Mouse (Mus musculus) spleen, postnatal 14 days (tissue): ENCODE measurements around the gene Foxc2.
A peak's percentile ranks its signal among the peaks of the same experiment; 100 is the strongest.

Experiments
- DNase-seq, 2 experiments: peaks; one replicate each; pipeline ENCODE4 v3.0.0; 2021 to 2022; ENCODE audit warnings: low spot score in 2 of 2

Gene Foxc2

DNA sequence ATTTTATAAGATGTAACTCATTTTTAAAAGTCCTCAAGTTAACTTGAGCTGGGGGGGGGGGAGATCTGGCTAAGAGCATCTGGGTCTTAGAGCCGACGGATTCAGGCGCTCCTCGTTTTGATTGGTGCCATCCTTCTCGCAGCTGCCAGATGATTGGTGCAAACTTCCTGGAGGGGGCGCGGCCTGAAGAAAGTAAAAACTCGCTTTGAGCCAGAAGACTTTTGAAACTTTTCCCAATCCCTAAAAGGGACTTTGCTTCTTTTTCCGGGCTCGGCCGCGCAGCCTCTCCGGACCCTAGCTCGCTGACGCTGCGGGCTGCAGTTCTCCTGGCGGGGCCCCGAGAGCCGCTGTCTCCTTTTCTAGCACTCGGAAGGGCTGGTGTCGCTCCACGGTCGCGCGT, at the start of gene Foxc2:
Gene Foxc2, plus strand, starts transcription at position 224 of the 400 bp plus-strand sequence.
- DNase-seq: peak; percentile 25 to 48

DNA sequence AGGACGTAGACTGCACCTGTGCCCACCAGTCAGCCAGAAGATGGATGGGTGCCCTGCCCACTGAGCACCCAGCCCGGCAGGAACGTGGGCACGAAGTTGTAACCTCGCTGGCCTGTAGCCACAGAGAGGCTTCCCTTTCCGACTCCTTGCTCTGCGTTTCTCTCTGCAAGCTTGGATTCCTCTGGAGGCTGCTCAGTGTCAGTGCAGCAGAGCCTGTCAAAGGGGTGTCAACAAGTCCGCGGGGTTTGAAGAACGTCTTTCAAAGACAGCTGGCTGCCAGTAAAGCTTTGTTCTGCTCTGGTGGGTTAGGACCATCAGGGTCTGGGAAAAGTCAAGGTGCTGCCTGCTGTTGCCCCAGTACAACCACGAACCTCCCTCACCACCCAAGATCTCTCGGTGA, 44.5 kb upstream of the Foxc2 start:
- DNase-seq: no peak

DNA sequence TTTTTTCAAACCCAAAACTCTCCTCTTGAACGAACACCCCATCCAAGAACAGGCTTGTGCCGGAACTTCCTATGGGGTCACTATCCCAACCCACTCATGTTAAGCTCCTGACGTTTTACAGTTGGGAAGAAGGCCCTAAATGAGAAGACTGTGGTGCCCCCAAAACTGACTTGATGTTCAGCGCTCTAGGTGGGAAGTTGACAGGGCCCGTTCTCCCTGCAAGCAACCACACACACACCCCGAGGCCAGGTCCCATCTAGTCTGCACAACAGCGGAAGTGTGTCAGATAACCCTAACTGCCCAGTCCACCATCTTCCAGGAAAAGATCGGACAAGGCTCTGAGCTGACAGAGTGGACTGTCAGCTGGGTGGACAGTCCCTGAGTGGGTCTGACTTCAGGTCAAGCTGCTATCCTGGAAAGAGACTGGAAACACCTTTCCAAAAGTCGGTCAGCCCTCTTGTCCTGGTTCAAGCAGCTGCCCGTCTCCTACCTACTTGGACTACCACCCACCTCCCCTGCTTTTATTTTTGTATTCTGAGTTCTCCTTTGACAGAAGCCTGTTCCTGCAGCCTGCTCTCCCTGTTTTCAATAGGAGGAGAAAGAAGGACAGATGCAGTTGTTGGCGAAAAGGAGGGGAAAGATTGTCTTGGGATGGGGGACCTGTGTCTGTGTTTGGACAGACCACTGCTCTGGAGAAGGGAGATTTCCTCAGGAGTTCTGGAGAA, 43.4 kb upstream of the Foxc2 start:
- DNase-seq: no peak

DNA sequence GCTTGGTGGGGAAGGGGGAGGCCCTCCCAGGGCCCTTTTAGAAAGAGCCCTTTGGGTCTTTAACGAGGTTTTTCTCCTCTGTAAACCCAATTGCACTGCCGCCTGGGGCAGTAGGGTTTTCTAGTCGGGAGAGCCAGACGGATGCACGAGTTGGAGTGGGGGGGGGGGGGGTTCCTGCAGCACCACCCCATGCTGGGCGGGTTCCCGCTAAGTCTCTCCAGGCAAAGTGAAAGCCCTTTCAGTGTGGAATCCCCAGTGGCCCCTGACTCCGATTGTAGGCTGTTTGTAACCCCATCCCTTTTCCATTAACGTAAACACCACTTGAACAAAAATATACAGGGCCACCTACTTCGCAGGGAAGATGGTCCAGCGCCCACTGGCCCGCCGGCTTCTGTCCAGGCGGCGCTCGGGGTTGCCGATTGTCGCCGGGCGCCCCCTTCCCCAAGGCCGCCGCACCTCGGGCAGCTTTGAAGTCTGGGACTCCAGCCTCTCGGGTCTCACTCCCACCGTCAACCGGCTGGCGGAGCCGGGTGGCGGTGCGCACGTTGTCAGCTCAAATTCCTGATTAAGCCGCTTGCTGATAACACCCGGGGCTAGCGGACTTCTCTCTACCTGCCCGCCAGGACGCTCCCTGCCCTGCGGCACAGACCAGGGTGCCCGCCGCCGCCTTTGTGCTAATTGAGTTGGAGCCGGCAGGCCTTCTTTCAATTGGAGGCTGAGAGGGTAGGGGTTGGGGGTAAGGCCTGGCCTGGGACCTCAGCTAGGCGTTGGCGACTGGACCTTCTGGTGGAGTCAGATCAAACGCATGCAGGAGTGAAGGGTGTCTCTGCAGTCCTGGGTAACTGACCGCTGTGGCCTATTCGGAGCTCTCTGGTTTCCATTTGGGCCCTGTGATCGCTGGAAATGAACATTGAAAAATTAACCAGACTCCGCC, 42.5 kb upstream of the Foxc2 start:
- no peak for DNase-seq

DNA sequence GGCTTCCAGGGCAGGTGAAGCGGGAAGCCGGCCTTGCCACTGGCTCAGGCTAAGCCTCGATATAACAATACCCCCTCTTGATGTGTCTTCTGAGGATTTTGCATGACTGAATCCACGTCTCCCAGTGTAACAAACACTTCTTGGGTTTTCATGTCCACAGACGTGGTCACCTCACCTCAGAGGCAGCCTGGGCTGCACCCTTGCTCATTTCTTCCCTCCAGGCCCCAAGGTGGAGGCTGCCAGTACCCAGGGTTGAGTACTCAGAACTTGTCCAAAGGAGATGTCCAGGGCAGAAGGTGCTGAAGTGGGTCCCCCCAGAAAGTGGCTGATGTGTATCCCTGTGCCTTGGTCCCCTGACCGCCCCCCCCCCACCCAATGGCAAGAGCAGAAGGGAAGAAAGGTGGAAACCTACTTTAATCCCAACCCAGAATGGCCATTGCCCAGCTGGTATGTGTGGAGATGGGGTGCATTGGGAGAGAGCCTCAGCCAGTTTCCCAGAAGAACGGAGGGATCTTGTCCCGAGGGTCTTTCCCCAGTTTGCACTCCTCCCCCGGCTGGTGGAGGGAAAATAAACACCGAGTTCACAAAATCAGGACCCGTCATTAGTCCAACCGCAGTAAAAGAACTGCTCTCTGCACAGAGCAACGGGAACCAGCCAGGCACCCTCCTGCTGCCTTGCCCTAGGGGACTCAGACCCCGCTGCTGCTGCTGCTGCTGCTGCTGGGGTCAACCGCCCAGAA, 41.7 kb upstream of the Foxc2 start:
- no peak for DNase-seq

DNA sequence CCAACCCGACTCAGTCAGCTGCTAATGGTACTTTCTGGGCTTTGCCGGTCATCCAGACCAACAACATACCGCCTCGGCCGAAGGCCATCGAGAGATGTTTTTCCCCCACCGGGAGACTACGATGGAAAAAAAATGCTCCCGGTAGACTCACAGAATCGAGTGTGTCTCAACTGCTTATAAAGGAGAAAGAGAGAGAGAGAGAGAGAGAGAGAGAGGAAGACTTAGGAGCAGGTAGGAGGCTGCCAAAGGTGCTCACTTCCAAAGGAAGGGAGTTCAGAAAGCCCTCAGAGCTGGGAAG, 41.2 kb upstream of the Foxc2 start:
- no peak for DNase-seq

DNA sequence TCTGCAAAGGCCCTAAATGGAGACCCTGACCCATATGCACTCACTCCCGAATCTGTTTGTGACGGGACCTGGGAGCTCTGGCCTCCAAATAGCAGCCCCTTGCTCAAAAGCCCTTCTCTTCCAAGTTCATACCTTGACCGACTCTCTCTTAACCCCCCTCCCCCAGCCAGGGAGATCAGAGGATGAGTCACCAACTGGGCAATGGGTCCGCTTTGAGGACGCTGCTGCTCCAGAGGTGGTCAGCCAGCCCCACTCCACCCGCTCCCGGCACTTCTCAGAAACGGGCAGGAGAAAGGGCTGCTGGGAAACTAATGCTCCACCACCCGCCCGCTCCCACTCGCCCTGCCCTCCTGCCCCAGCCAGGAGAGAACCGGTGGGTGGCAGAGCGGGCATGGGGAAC, 40.0 kb upstream of the Foxc2 start:
- DNase-seq: no peak

DNA sequence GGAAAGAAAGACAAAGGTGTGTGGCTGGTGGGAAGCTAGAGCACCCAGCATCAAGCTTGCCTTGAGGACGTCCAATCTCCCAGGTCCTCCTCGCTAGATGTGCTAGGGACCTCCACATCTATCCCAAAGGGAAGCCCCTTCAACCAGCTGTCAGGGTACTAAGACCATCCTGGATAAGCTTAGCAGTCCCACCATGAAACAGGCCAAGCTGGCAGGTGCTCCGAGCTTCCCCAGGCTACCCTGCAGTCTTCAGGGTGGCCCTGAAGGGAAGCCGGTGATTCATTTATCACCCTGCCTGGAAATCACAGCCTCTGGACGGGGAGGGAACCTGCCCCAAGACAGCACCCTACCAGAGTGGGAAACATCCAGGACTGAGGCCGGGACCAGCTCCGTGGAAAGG, 39.4 kb upstream of the Foxc2 start:
- no peak for DNase-seq

DNA sequence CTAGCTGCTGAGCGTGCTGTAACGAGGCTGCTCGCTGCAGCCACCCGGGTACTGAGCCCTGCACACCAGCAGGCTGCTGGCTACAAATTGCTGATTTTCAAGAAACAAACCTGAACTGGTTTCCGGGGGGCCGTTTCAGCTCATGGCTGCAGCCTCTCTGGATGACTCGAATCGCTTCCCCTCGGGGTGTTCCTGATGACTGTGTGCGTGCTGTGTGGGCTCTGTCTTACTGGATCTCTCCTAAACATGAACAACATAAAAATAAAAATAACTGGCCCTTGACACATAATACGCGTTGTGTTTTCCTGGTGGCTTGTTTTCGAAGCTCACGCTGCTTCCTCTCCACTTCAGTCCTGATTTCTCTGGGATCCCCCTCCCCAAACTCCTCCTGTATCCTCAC, 37.2 kb upstream of the Foxc2 start:
- no peak for DNase-seq

DNA sequence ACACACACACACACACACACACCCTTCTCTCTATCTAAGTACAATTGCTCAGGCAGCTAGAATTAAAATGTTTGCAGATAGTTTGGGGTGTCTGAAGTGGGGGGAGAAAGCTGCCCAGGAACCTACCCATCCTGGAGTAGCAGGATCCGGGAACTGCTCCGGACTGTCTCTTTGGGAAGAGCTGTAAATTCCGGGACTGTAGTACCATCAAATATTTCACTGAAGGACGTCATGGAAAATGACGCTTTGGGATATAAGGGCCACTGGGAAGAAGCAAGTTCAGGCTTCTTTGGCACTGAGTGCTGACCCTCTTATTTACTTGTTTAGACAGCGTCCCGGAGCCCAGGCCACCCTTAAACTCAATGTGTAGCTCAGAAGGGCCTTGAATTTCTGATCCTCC, 36.8 kb upstream of the Foxc2 start:
- no peak for DNase-seq

DNA sequence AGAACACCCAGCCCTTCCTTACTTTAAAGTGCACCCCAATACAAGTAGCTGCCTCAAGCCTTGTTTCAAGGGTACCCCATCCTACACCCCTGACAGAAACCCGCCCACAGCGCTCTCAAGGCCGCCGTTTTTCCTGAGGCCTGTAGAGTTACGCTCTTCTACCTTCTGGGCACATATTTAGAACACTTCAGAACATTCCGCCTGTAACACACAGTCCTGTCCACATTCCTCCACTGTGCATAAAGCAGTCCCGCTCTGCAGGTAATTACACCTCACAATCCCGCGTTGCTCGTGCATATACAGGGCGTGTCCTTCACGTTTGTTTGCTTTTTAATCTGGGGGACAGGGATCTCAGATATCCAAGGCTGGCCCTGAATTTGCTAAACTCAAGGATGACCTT, 36.0 kb upstream of the Foxc2 start:
- DNase-seq: no peak

DNA sequence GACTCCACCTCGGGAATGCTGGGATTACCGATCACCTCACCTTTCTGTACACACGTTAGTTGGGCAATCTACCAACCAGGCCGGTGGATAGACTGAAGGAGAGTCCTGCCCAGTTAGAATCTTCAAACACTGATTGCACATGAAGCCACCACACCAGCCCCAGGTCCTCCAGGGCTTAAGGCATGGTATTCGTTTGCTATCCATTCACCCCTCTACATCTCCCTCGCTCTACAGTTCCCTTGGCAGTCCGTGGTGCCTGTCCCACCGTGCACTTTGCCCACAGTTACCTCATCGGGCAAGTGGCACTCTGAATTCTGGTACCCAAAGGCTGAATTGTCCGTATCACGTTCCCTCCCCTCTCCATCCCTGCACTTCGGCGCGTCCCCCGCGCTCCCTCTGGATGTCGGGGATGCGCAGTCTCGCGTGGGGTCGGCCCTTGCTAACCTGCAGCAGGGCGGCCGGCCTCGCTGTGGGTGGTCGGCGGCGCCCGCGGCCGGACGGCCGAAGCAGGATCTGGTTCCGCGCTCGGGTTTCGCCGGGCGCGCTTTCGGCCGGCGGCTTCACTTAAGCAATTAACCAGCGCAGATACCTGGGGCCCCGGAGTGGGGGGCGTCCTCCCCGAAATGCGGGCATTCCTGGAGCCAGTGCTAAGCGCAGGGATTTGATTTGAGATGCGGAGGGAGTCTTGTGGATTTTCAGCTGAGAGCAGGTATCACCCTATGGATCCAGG, 35.4 kb upstream of the Foxc2 start:
- DNase-seq: no peak

DNA sequence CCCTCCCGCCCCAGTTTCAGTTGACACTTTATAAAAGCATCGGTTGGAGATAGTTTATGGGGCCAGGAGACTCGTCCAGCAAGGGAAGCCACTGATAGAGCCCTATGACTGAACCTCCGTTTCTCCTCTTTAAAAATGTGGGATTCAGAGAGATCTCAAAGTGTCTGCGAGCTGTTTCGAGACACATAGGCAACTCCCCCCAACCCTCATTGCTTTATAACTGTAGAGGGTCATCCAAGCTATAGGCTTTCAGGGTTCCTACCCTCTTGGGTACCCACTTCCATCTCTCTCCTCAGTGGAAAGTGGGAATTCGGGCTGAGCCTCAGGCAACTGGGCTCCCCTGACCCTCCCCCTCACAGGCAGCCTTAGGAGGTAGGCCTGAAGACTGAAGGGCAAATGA, 34.6 kb upstream of the Foxc2 start:
- DNase-seq: no peak

DNA sequence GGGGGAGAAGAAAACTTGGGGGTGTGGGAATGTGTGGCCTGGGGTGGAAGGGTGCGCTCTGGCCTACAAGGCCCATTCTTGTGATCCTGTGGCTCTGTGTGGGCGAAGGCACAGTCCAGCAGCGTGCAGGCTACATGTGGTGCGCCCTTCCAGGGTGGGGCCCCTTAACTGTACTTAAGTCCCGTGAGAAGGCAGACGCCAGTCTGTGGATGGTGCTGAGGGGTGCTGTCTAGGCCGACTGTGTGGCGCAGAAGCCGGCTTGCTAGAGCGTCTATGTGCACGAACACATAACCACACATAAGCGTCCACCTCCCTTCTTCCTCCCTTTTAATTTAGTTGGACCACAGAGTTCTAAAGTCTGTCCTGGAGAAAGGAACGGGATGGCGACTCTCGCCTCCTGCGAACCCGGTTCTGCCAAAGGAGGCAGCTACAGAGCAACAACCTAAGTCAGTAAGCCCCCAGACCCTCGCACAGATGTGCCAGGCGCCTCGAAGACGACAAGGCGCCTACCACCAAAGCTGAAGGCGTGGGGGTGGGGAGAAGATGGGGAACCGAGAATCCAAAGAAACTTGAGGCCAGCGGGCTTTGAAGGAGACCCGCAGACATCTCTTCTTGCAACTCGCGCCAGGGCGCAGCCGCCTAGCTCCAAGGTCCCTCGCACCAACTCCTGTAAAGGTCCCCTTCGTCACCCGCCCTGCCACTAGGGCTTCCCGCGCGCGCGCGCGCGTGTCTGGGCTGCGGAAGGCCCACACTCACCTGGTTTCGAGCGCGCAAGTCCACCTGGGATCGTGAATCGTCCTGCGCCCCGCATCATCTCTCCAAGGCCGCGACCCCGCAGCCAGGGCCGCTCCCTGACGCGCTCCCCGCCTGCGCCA, 33.5 kb upstream of the Foxc2 start:
- no peak for DNase-seq

DNA sequence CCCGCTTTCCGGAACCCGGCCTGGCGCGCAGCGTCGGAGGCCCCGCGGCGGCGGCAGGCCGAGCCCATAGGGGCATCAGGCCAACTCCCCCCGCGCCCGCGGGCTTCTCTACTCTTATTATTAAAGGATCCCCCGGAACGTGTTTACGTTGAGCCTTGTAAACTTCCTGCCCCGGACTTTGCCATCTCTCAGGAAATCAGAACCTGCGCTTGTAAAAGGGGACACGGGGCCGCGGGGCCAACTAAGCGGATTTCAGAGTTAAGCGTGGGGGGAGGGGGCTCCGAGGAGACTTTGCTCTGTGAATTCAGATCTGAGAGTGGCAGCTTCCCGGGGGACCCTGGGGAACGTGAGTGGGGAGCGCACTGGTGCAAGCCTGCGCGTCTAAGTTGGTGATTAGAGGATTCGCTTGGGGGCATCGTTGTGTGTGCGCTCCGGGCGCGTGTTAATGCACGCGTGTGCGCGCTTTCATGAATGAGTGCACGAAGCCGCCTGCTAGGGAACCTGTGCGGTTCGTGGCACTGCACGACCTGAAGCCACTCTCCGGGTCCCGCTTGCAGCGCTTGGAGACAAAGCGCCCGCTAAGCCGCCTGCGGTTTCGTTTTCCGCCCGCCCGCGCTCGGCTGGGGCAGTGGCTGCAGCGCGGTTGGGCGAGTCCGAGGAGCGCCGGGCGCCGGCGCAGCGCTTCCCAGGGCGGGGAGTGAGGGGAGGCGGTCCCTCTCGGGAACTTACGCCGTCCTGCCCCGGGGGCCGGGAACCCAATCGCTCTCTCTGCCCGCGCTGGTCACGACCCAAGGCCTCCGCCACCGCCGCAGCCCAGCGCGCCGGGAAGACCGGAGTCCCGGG, 32.7 kb upstream of the Foxc2 start:
- DNase-seq: peak in 1 of 2 experiments; percentile 9

DNA sequence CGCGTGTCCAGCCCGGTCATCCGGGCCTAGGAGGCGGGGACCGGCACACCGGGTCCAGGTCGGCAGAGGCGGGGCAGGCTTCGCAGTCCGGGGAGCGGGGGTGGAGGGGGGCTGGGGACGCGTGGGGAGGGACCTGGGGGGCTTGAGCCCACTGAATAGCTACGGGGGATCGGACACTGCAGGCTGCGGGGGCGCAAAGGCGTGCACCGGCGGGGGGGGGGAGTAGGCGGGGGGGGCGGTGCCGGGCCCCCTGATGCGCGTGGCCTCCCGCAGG, 32.1 kb upstream of the Foxc2 start:
- DNase-seq: no peak

DNA sequence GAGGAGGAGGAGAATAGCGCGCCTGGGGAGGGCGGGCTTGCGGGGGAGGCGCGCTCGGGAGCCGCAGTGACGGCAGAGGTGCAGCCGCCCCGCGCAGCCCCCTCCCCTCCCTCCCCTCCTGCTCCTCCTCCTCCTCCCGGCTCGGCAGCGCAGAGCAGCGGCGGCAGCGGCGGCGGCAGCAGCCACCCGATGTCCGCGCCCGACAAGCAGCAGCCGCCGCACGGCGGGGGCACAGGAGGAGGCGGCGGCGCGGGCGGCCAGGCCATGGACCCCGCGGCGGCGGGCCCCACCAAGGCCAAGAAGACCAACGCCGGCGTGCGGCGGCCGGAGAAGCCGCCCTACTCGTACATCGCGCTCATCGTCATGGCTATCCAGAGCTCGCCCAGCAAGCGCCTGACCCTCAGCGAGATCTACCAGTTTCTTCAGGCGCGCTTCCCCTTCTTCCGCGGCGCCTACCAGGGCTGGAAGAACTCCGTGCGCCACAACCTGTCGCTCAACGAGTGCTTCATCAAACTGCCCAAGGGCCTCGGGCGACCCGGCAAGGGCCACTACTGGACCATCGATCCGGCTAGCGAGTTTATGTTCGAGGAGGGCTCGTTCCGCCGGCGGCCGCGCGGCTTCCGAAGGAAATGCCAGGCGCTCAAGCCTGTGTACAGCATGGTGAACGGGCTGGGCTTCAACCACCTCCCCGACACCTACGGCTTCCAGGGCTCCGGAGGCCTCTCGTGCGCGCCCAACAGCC, 31.6 kb upstream of the Foxc2 start, which contains the start of gene Foxf1:
Gene Foxf1, plus strand, starts transcription at position 177 of the 742 bp plus-strand sequence.
- no peak for DNase-seq

DNA sequence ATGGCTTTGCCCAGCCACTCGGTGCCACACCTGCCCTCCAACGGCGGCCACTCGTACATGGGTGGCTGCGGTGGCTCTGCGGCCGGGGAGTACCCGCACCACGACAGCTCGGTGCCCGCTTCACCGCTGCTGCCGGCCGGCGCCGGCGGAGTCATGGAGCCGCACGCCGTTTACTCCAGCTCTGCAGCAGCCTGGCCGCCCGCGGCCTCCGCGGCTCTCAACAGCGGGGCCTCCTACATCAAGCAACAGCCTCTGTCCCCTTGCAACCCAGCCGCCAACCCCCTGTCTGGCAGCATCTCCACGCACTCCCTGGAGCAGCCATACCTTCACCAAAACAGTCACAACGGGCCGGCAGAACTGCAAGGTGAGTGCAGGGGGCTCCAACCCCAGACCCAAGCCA, 31.0 kb upstream of the Foxc2 start:
- DNase-seq: no peak

DNA sequence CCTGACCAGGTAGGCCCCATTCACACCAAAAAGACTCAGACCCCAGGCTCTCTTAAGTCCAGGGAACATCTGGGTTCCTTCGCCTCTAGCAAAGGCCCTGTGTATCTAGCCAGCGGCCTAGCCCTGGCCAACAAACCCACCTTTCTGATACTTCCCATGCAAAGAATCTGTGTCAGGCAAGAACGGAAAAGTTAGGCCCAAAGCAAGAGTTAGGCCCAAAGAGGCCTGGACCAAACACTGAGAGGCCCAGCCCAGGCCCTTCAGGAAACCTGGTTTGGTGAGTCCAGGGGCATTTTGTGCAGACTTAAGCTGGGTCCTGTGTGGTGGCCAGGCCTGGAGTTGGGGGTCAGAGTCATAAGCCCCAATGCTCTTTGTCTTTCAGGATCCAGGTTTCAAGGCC, 30.4 kb upstream of the Foxc2 start:
- DNase-seq: no peak
